ENCODE assay signal across 24 mouse cellular contexts in the genomic region with DNA sequence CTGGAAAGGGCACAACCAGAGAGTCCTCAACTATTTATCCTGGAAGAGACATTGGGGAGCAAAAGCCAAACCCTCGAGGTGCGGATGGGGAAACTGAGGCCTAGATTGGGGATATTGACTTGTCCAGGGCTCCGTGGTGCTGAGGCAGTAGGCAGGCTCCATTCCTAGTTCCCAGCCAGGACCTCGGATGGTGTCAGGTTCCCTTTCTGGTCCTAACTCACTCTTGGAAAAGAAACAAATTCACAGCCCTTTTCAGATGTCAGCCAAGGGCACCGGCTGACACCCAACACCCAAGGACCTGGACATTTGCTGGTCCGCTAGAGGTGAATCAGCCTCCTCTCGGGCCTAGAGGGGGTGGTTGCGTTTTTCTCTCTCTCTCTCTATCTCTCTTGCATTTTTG. TPM values are rescaled to one million over a fixed set of nuclear protein-coding genes. Genes with fewer than 3 reads are reported as not detected.
DNase-seq lines count a peak whose midpoint lies in the region; ATAC-seq lines count a peak whose summit lies in the region.
"Had no signal": no experiment of that assay in that cellular context is flagged by ENCODE, and none has a peak within 500 bp of the region (broad histone marks: within the 10 kb centered on the region; RNA-seq: fewer than 3 reads in every experiment).

No protein-coding gene starts in this region.

- H3K36me3 ChIP-seq in hindbrain, embryonic 15.5 days, result peaks cover 2% of the 10 kb centered on the region; the same call in 1 of the 2 replicates
- H3K36me3 ChIP-seq in hindbrain, embryonic 10.5 days, result 0 out of 2 replicates have a peak, but pooled peaks cover 6% of the 10 kb centered on the region
- peaks cover 19% of the 10 kb centered on the region; the same call in 1 of the 2 replicates for H3K36me3 ChIP-seq in midbrain, embryonic 13.5 days
- H3K36me3 ChIP-seq: embryonic facial prominence, embryonic 12.5 days; embryonic facial prominence, embryonic 15.5 days; heart, embryonic 10.5 days; heart, embryonic 13.5 days; intestine, embryonic 15.5 days had no signal

- no peak for ATAC-seq in hindbrain, embryonic 15.5 days (ENCODE audit: low FRiP score, low read depth)
- no peak for ATAC-seq in midbrain, embryonic 13.5 days
- ATAC-seq: activated CD4-positive, CD25-positive, alpha-beta regulatory T cell, adult 4 months; forebrain, embryonic 14.5 days; forebrain, postnatal 0 days; hindbrain, embryonic 16.5 days; intestine, embryonic 15.5 days had no signal

- intact Hi-C loops in gastrocnemius, postnatal 14 days (cut with DNase I; ENCODE audit: low total_unique reads), result loop anchor here (5.0 to 10.0 kb wide), 2 partner anchors 252 to 1006 kb away; no protein-coding TSS in a partner anchor

- 0 out of 2 replicates have a peak overlapping the region, but pooled peaks have one; percentile 22 for H3K27ac ChIP-seq in hindbrain, embryonic 15.5 days (replicated peaks)
- no peak overlapping the region for H3K27ac ChIP-seq in hindbrain, embryonic 10.5 days
- no peak overlapping the region for H3K27ac ChIP-seq in midbrain, embryonic 13.5 days
- H3K27ac ChIP-seq: embryonic facial prominence, embryonic 12.5 days; embryonic facial prominence, embryonic 15.5 days; heart, adult 2 months; heart, embryonic 10.5 days; heart, embryonic 13.5 days; intestine, embryonic 15.5 days had no signal

- peak; percentile 61 for DNase-seq in gastrocnemius, adult 18-20 months (ENCODE audit: low spot score)
- no peak for DNase-seq in gastrocnemius, postnatal 14 days
- DNase-seq in hindbrain, embryonic 10.5 days (ENCODE audit: low spot score), result no peak
- DNase-seq in brain, adult 2 months (ENCODE audit: low read depth, low spot score), result peak; percentile 20
- DNase-seq: adrenal gland, adult 8-10 months; adrenal gland, postnatal 25 days; cerebellum, adult 18-20 months; cerebellum, adult 9-10 months; forebrain, postnatal 0 days; heart, adult 2 months; heart, postnatal 14 days; heart, postnatal 4 days; kidney, adult 11 months had no signal

- H3K9me3 ChIP-seq in hindbrain, embryonic 15.5 days, result no peaks in the 10 kb centered on the region
- H3K9me3 ChIP-seq in hindbrain, embryonic 10.5 days, result no peaks in the 10 kb centered on the region
- no peaks in the 10 kb centered on the region for H3K9me3 ChIP-seq in midbrain, embryonic 13.5 days
- H3K9me3 ChIP-seq: embryonic facial prominence, embryonic 12.5 days; embryonic facial prominence, embryonic 15.5 days; heart, embryonic 10.5 days; heart, embryonic 13.5 days; hindbrain, embryonic 12.5 days; intestine, embryonic 15.5 days had no signal

- 46% methylated on average over 8 of the region's 8 CpGs for WGBS in hindbrain, embryonic 15.5 days
- WGBS in hindbrain, embryonic 10.5 days, result 37% methylated on average over 8 of the region's 8 CpGs
- WGBS in midbrain, embryonic 13.5 days, result 44% methylated on average over 8 of the region's 8 CpGs

- 0 out of 2 replicates have a peak, but pooled peaks cover 7% of the 10 kb centered on the region for H3K27me3 ChIP-seq in hindbrain, embryonic 15.5 days
- H3K27me3 ChIP-seq in hindbrain, embryonic 10.5 days (ENCODE audit: insufficient read depth, poor library complexity, severe bottlenecking), result peaks cover 95% of the 10 kb centered on the region
- peaks cover 55% of the 10 kb centered on the region for H3K27me3 ChIP-seq in midbrain, embryonic 13.5 days

- H3K4me3 ChIP-seq in hindbrain, embryonic 15.5 days, result no peak overlapping the region
- no peak overlapping the region for H3K4me3 ChIP-seq in hindbrain, embryonic 10.5 days
- no peak overlapping the region for H3K4me3 ChIP-seq in midbrain, embryonic 13.5 days (replicated peaks)
- H3K4me3 ChIP-seq: heart, adult 2 months; heart, embryonic 10.5 days; intestine, embryonic 15.5 days had no signal

- peaks cover 20% of the 10 kb centered on the region for H3K4me1 ChIP-seq in hindbrain, embryonic 15.5 days (replicated peaks)
- peaks cover 22% of the 10 kb centered on the region for H3K4me1 ChIP-seq in hindbrain, embryonic 10.5 days (replicated peaks)
- peaks cover 31% of the 10 kb centered on the region for H3K4me1 ChIP-seq in midbrain, embryonic 13.5 days (replicated peaks)

- no peak overlapping the region for H3K9ac ChIP-seq in hindbrain, embryonic 15.5 days
- no peak overlapping the region for H3K9ac ChIP-seq in midbrain, embryonic 13.5 days (replicated peaks)
- H3K9ac ChIP-seq: embryonic facial prominence, embryonic 12.5 days; embryonic facial prominence, embryonic 15.5 days; heart, embryonic 13.5 days; intestine, embryonic 15.5 days had no signal

- no peak overlapping the region for H3K4me2 ChIP-seq in hindbrain, embryonic 15.5 days
- H3K4me2 ChIP-seq in midbrain, embryonic 13.5 days (replicated peaks), result no peak overlapping the region

RNA-seq across cellular contexts. Expression of a gene that starts 21.1 kb away (rescaled TPM):
- total RNA-seq in gastrocnemius, adult 18-20 months (2021), result 100 to 1,000 TPM; 239 to 482 TPM
- 100 to 1,000 TPM; 257 to 459 TPM for total RNA-seq in gastrocnemius, postnatal 14 days (2021)
- 14.8 and 16.6 TPM in 2 replicates for polyA plus RNA-seq in hindbrain, embryonic 15.5 days (2015; fragmentation: Nextera tagmentation; extraction: Ambion mirVana)
- 10.6 and 24.0 TPM in 2 replicates for polyA plus RNA-seq in hindbrain, embryonic 10.5 days (2016; fragmentation: Nextera tagmentation; extraction: Ambion mirVana)
- polyA plus RNA-seq in midbrain, embryonic 13.5 days (2015; fragmentation: Nextera tagmentation; extraction: Ambion mirVana), result 6.8 and 7.1 TPM in 2 replicates
- polyA plus RNA-seq: activated CD4-positive, CD25-positive, alpha-beta regulatory T cell, adult 4 months had no signal

RNA-seq across cellular contexts. Expression of a gene that starts 60.0 kb away (rescaled TPM):
- not detected for total RNA-seq in gastrocnemius, adult 18-20 months (2021)
- total RNA-seq in gastrocnemius, postnatal 14 days (2021), result not detected
- polyA plus RNA-seq in hindbrain, embryonic 15.5 days (2015; fragmentation: Nextera tagmentation; extraction: Ambion mirVana), result 79.4 and 90.0 TPM in 2 replicates
- polyA plus RNA-seq in hindbrain, embryonic 10.5 days (2016; fragmentation: Nextera tagmentation; extraction: Ambion mirVana), result 18.8 and 38.5 TPM in 2 replicates
- polyA plus RNA-seq in midbrain, embryonic 13.5 days (2015; fragmentation: Nextera tagmentation; extraction: Ambion mirVana), result 91.4 and 124 TPM in 2 replicates
- total RNA-seq: heart, adult 2 months had no signal
- polyA plus RNA-seq: activated CD4-positive, CD25-positive, alpha-beta regulatory T cell, adult 4 months; heart, adult 2 months had no signal

Comparison
In these comparisons a context has a peak if more than half of its experiments do, and no peak if none do; other contexts are left out.
1. DNase-seq: peak in gastrocnemius, adult 18-20 months (single experiment) and brain, adult 2 months (single experiment); none in gastrocnemius, postnatal 14 days (single experiment) and hindbrain, embryonic 10.5 days (single experiment).